Mouse (Mus musculus) lung, embryonic 15.5 days (tissue): Measurements from ENCODE around the gene 4930523C07Rik. TPM values are rescaled to one million over a fixed set of nuclear protein-coding genes. Genes with fewer than 3 reads are reported as not detected.

Source experiments
- ATAC-seq: fragments of 200-750 bp; cut with Nextera tagmentation; 2 replicates; pipeline ENCODE4 v1.8.0; 2017; ENCODE audit warnings: moderate number of reproducible peaks, borderline replicate concordance; ENCODE audit not compliant: low FRiP score, low TSS enrichment; ENCODE audit errors: extremely low read depth
- H3K27ac ChIP-seq: fragments of 300-500 bp; sonication (generic); 2 replicates; pipeline ENCODE4 v1.5.1; 2015; ENCODE audit warnings: moderate library complexity, mild to moderate bottlenecking, inconsistent platforms
- H3K27me3 ChIP-seq: fragments of 300-500 bp; sonication (generic); 2 replicates; pipeline ENCODE4 v1.6.1; 2015; ENCODE audit warnings: inconsistent platforms
- H3K36me3 ChIP-seq: fragments of 300-500 bp; sonication (generic); 2 replicates; pipeline ENCODE4 v1.6.1; 2015; ENCODE audit warnings: inconsistent platforms
- H3K4me1 ChIP-seq: fragments of 300-500 bp; sonication (generic); 2 replicates; pipeline ENCODE4 v1.6.1; 2015; ENCODE audit warnings: inconsistent platforms
- H3K4me2 ChIP-seq: fragments of 300-500 bp; sonication (generic); 2 replicates; pipeline ENCODE4 v1.6.1; 2015; ENCODE audit warnings: inconsistent platforms, mild to moderate bottlenecking, moderate library complexity
- H3K4me3 ChIP-seq: fragments of 300-500 bp; sonication (generic); 2 replicates; pipeline ENCODE4 v1.5.1; 2015; ENCODE audit warnings: mild to moderate bottlenecking, inconsistent platforms
- H3K9ac ChIP-seq: fragments of 300-500 bp; sonication (generic); 2 replicates; pipeline ENCODE4 v1.6.1; 2015; ENCODE audit warnings: inconsistent platforms
- H3K9me3 ChIP-seq: fragments of 300-500 bp; sonication (generic); 2 replicates; pipeline ENCODE4 v1.6.1; 2016; ENCODE audit warnings: inconsistent platforms
- WGBS: fragments of 180-500 bp; shearing (Covaris S2); methylation state at CpG from one replicate; pipeline ENCODE4 v1.1.7; 2015; 5-methylcytosine and 5-hydroxymethylcytosine counted together
- polyA plus RNA-seq: library from polyadenylated mRNA; unstranded; fragments of >200 nt; fragmentation: Nextera tagmentation; extraction: Ambion mirVana; gene quantifications from 2 replicates; pipeline ENCODE4 v1.2.1, GENCODE M21; 2015

Gene 4930523C07Rik
- polyA plus RNA-seq, 1 experiment from 2014 or later, result 32.5 TPM

GRCm38 (mm10) chr1:160049131-160049880 lies 5.1 kb downstream of the 4930523C07Rik start:
- no peak overlapping the region for H3K4me2 ChIP-seq
- no peaks in the 10 kb centered on the region for H3K27me3 ChIP-seq
- no peak for ATAC-seq
- no peaks in the 10 kb centered on the region for H3K36me3 ChIP-seq
- H3K4me3 ChIP-seq, result no peak overlapping the region
- 41% methylated on average over 5 of the region's 5 CpGs for WGBS
- H3K4me1 ChIP-seq, result peaks cover 45% of the 10 kb centered on the region
- no peak overlapping the region for H3K9ac ChIP-seq
- peak overlapping the region; percentile 44 for H3K27ac ChIP-seq
- no peaks in the 10 kb centered on the region for H3K9me3 ChIP-seq

DNA sequence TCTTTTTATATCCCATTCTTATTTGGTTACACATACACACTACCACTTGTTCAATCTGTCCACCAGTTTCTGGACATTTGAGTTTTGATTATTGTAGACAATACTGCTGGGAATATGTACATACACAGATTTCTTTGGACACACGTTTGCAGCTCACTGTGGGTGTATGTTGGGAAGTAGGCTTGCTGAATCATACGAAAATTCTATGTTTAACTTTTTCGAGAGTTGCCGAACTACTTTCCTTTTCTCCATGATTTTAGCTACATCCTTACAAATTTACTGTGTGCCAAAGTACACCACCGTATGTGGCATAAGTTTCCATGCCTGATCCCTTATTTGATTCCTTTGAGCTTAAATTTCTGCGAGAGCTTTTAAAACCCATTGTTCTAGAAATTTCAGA lies 6.7 kb downstream of the 4930523C07Rik start:
- Histone ChIP-seq H3K36me3 (no peaks in the 10 kb centered on the region), H3K27me3 (no peaks in the 10 kb centered on the region), H3K27ac (no peak overlapping the region), H3K4me2 (no peak overlapping the region), H3K9me3 (no peaks in the 10 kb centered on the region), H3K9ac (no peak overlapping the region), H3K4me1 (peaks cover 42% of the 10 kb centered on the region), H3K4me3 (no peak overlapping the region)
- 92% methylated on average over 6 of the region's 6 CpGs for WGBS
- ATAC-seq, result no peak

DNA sequence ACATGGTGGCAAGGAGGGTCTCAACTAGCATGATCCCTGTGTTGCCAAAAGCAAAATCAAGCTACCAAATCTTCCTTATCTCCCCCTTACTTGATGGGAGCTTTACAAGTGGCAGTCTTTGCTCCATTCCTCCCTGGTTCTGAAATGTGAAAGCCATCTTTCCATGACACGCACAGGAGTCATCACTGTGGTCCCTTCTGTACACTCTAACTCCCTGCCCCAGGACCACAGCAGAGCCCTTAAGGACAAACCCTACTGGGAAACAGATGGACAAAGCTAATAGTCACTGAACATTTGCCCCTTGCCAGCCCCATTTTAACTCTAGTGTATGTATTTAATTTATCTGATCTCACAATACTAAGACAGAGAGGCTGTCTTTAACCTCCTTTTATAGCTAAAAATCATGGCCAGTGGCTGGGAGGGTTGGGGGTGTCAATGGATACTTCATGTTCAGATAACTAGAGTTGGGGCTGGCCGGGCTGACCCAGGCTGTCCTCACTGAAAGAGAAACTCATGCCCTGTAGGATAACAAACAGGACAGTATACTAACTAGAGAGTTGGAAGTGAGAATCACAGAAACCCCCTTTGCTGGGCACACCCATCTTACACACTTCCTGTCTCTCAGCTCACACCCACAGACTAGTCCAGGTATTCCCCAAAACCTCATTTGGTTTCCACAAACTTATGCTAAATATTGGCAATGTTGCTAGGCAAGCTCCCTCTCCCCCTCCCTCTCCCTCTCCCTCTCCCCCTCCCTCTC lies 8.6 kb downstream of the 4930523C07Rik start:
- Histone ChIP-seq H3K4me1 (peaks cover 48% of the 10 kb centered on the region), H3K27ac (no peak overlapping the region), H3K9me3 (no peaks in the 10 kb centered on the region), H3K4me2 (no peak overlapping the region), H3K27me3 (no peaks in the 10 kb centered on the region), H3K36me3 (no peaks in the 10 kb centered on the region), H3K4me3 (no peak overlapping the region), H3K9ac (no peak overlapping the region)
- no peak for ATAC-seq
- WGBS, result 75% methylated on average over 2 of the region's 2 CpGs

DNA sequence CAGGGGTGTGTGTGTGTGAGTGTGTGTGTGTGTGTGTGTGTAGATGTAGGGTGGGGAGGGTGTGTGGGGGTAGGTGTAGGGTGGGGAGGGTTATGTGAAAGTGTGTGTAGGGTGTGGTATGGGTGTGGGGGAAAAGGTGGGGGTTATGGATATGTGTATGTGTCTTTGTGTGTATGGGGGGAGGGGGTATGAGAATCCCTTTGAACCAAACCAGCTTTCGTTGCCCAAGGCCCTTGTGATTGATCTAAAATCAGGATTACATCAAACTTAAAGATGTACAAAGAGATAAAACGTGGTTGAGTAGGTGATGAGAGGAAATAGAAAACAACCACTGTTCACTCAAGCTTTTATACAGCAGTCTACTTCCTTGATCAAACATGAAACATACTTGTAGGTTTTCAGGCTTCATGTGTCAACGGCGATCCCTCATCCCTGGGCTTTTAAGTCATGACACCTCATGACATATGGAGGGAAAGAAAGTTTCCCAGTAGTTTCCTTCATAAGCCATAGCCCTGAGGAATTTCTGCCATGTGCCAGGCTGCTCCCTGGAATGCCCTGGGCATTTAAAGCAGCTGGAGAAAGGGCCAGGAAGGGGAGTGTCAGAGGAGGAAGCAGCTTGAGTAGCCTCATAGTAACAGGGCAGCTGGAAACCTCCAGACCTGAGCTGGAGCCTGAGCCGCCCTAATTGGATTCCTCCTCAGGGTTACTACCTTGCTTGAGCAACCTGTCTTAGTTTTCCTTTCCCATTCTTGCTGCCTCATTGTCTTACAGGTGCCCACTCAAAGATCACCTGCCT lies 9.5 kb downstream of the 4930523C07Rik start:
- 49% methylated on average over 5 of the region's 5 CpGs for WGBS
- ATAC-seq, result no peak; the same call in 1 of the 2 replicates
- H3K4me2 ChIP-seq, result no peak overlapping the region

DNA sequence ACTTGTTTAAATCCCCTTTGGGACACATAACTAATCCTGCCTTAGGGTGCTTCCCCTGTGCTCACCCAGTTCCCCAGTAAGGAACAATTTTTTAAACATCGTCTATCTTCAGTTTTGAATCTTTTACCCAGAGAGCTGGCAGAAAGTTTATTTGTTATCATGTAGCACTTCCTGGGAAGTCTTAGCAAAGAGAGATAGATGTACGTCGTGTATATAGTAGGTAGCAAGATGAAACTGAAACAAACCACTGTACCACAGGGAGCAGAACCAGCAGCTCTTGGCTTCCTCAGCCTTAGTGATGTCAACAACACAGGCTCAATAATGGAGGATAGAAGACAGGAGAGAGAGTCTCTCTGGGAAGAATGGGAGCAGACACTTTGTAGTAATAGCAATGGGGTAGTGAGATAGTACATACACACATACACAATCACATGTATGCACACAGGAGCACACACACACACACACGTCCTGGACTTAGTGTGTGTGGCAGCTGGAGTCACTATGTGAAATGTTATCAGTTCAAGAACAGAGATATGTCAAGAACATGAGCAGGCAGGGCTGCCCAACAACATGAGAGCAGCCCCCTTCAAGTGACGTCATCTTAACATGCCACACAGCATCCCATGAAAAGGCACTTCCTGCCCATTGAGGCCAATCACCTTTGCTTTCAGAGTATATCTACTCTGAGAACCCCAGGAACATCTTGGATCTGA lies 10.3 kb downstream of the 4930523C07Rik start:
- 50% methylated on average over 5 of the region's 5 CpGs for WGBS
- no peaks in the 10 kb centered on the region for H3K27me3 ChIP-seq
- peaks cover 32% of the 10 kb centered on the region for H3K4me1 ChIP-seq
- H3K4me3 ChIP-seq, result no peak overlapping the region
- no peaks in the 10 kb centered on the region for H3K36me3 ChIP-seq
- no peaks in the 10 kb centered on the region for H3K9me3 ChIP-seq
- H3K27ac ChIP-seq, result 0 out of 2 replicates have a peak overlapping the region, but pooled peaks have one; percentile 17
- H3K4me2 ChIP-seq, result no peak overlapping the region
- ATAC-seq, result no peak
- H3K9ac ChIP-seq, result no peak overlapping the region

More for the DNA sequence above, 9.5 kb downstream of the 4930523C07Rik start:
- Histone ChIP-seq H3K4me3 (no peak overlapping the region), H3K36me3 (no peaks in the 10 kb centered on the region), H3K4me1 (peaks cover 38% of the 10 kb centered on the region), H3K27me3 (no peaks in the 10 kb centered on the region), H3K9me3 (no peaks in the 10 kb centered on the region), H3K9ac (no peak overlapping the region), H3K27ac (0 out of 2 replicates have a peak overlapping the region, but pooled peaks have one; percentile 17)

GRCm38 (mm10) chr1:160057657-160058056 lies 13.5 kb downstream of the 4930523C07Rik start:
- H3K9ac ChIP-seq, result no peak overlapping the region
- H3K4me3 ChIP-seq, result no peak overlapping the region
- peak; percentile 84 for ATAC-seq
- H3K9me3 ChIP-seq, result no peaks in the 10 kb centered on the region
- 57% methylated on average over 3 of the region's 3 CpGs for WGBS
- 0 out of 2 replicates have a peak overlapping the region, but pooled peaks have one; percentile 17 for H3K4me2 ChIP-seq
- peak overlapping the region; percentile 66 for H3K27ac ChIP-seq
- no peaks in the 10 kb centered on the region for H3K36me3 ChIP-seq
- H3K4me1 ChIP-seq, result peaks cover 30% of the 10 kb centered on the region; the same call in 1 of the 2 replicates
- H3K27me3 ChIP-seq, result no peaks in the 10 kb centered on the region

DNA sequence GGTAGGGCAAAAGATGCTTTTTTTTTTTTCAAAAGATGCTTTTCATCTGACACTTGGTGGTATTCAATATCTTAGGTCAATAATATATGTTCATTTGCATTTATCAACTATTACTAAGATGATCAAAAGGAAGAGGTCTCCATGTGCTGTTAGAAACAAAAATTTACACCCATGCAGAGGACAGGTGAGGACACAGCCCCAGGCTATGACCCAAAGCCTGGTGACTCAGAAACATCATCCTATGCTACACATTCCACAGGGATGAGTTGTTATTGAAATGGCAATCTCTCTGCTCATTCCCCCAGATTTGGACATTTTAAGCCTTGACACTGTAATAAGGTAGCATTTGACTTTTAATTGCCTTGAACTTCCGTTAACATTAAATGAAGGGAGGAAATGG lies 15.7 kb downstream of the 4930523C07Rik start:
- WGBS, result 29% methylated on average over 1 of the region's 1 CpGs

DNA sequence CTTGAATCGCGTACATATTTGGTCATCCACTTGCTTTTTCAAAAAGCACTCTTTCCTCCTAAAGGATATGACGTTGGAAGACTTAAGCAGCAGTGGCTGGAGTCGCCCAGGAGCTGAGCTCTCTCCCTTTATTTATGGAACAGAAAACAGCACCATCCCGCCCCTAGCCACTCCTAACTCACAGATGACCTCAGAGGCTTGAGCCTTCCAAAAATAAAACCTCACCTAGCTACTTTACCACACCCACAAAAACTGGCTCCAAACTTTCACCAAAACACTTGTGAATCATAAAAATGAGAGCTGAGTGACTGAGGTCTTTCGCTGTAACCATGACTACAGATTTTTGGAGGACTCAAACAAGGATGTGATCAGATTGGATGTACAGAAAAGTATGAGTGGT lies 16.4 kb downstream of the 4930523C07Rik start:
- Histone ChIP-seq H3K9ac (no peak overlapping the region), H3K4me2 (no peak overlapping the region), H3K4me3 (no peak overlapping the region), H3K27me3 (no peaks in the 10 kb centered on the region), H3K9me3 (no peaks in the 10 kb centered on the region), H3K27ac (0 out of 2 replicates have a peak overlapping the region, but pooled peaks have one; percentile 7), H3K36me3 (no peaks in the 10 kb centered on the region), H3K4me1 (peaks cover 17% of the 10 kb centered on the region; the same call in 1 of the 2 replicates)
- 30% methylated on average over 6 of the region's 6 CpGs for WGBS
- ATAC-seq, result peak; percentile 32; the same call in 1 of the 2 replicates

More for the DNA sequence above, 15.7 kb downstream of the 4930523C07Rik start:
- Histone ChIP-seq H3K4me3 (no peak overlapping the region), H3K4me1 (peaks cover 17% of the 10 kb centered on the region; the same call in 1 of the 2 replicates), H3K36me3 (no peaks in the 10 kb centered on the region), H3K4me2 (no peak overlapping the region), H3K9me3 (no peaks in the 10 kb centered on the region), H3K27me3 (no peaks in the 10 kb centered on the region), H3K27ac (0 out of 2 replicates have a peak overlapping the region, but pooled peaks have one; percentile 7), H3K9ac (no peak overlapping the region)
- ATAC-seq, result no peak

DNA sequence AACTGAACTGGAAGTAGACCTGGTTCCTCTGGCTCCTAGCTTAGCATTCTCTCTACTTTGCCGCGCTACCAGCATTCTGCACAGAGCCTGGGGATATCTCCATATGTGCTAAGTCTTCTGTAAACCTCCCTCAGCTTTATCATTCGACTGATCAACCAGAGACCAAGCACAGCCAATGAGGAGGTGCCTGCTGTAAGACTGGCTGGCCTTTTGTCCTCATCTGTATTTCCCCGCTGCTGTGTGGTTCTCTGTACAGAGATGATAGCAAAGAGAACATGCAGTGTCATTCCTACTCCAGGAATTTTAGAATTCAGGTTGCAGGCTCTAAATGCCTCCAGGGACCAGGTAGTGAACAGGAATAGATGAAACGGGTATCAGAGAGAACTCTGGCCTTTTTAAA lies 17.1 kb downstream of the 4930523C07Rik start:
- no peaks in the 10 kb centered on the region for H3K27me3 ChIP-seq
- WGBS, result 73% methylated on average over 5 of the region's 5 CpGs
- H3K4me2 ChIP-seq, result no peak overlapping the region
- no peak overlapping the region for H3K4me3 ChIP-seq
- no peaks in the 10 kb centered on the region for H3K36me3 ChIP-seq
- H3K4me1 ChIP-seq, result peaks cover 15% of the 10 kb centered on the region; the same call in 1 of the 2 replicates
- H3K9me3 ChIP-seq, result no peaks in the 10 kb centered on the region
- H3K27ac ChIP-seq, result peak overlapping the region; percentile 34; the same call in 1 of the 2 replicates
- H3K9ac ChIP-seq, result no peak overlapping the region
- peak; percentile 54; the same call in 1 of the 2 replicates for ATAC-seq

GRCm38 (mm10) chr1:160061725-160062366 lies 17.7 kb downstream of the 4930523C07Rik start:
- H3K9me3 ChIP-seq, result no peaks in the 10 kb centered on the region
- no peak overlapping the region for H3K27ac ChIP-seq
- peaks cover 11% of the 10 kb centered on the region; the same call in 1 of the 2 replicates for H3K4me1 ChIP-seq
- H3K36me3 ChIP-seq, result no peaks in the 10 kb centered on the region
- no peaks in the 10 kb centered on the region for H3K27me3 ChIP-seq
- H3K9ac ChIP-seq, result no peak overlapping the region
- H3K4me2 ChIP-seq, result no peak overlapping the region
- no peak overlapping the region for H3K4me3 ChIP-seq
- ATAC-seq, result no peak
- 61% methylated on average over 3 of the region's 3 CpGs for WGBS
